Mouse (Mus musculus): ENCODE data around the gene Sh2d5.

- TF ChIP-seq CTCF (IDR thresholded peaks at IDR 0.05; ENCODE audit: low read depth, low read length) (no peak), POLR2A (IDR thresholded peaks at IDR 0.05; ENCODE audit: extremely low read depth, insufficient read depth, low read length) (peak; percentile 70; the same call in 1 of the 2 replicates)
Measured at GRCm38 (mm10) chr4:138216891-138217392, 33.3 kb upstream of the Sh2d5 start.
